Comparison of ENCODE assay signal across 8 mouse cellular contexts in the genomic region with DNA sequence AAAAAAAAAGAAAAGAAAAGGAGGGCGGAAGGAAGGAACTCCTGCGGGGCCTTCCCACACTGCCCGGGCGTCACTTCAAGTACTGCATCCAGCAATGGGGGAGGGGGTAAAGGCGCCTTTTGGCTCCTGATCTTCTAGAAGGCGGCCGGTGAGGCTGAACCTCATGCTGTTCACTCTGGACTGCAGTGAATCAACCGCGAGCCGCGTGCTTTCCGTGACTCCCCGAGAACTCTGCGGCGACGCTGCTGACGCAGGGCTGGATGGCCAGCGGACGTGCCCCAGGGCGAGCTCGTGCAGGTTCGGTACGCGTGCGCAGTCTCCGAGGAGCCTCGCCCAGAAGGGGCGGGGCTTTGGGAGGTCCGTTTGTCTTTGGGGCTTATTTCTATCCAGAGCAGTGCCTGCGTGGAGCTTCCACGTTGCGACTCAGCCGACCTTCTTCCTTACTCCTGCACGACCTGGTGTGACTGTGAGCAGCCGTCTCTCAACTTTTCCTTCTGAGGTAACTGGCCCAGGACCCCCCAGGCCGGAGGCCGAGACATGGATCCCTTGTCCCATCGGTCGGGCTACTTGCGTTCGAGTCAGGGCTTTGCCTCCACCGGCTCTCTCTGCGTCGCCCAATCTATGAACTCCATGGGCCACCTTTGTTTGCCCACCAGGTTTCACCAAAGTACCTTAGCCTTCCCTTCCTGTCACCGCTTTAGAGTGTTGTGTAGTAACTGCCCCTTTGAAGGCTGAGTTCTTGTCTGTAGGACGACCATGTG. TPM values are rescaled to one million over a fixed set of nuclear protein-coding genes. Genes with fewer than 3 reads are reported as not detected.
DNase-seq lines count a peak whose midpoint lies in the region; ATAC-seq lines count a peak whose summit lies in the region.

Gene Hilpda, plus strand, starts transcription at position 177 of the 761 bp plus-strand sequence.

- intact Hi-C loops in gastrocnemius, postnatal 14 days (cut with DNase I; ENCODE audit: low total_unique reads) = loop anchor here (10.0 kb wide), 1 partner anchor 108 kb away; the partner anchor contains the start of gene Rbm28
- intact Hi-C loops in left cerebral cortex, postnatal 10 days (cut with DNase I) = no loop called here

- peak; percentile 99 for DNase-seq in adipocyte (ENCODE audit: low spot score)
- peak; percentile 96 for DNase-seq in embryo, embryonic 10 days (ENCODE audit: low spot score)
- DNase-seq in gastrocnemius, postnatal 14 days = peak; percentile 92
- DNase-seq in left cerebral cortex, postnatal 10 days (ENCODE audit: extremely low spot score in 1 of 2, low spot score in 2 of 2) = peak; percentile 78 to 95
- DNase-seq in right cerebral cortex, postnatal 25 days = peak; percentile 88
- DNase-seq in urinary bladder, postnatal 4 days (ENCODE audit: low spot score in 2 of 2) = peak; percentile 87 to 89

- peak; percentile 91 for ATAC-seq in inflammation-experienced regulatory T-cells, adult 6 months
- ATAC-seq in megakaryocyte-erythroid progenitor cell, adult 5-6 weeks (replicated peaks; ENCODE audit: low FRiP score, low TSS enrichment, poor library complexity, severe bottlenecking) = peak; percentile 99

RNA-seq across cellular contexts. Expression of gene Hilpda, which starts in this region (rescaled TPM):
- 1 to 10 TPM; 5.3 to 5.4 TPM for total RNA-seq in gastrocnemius, postnatal 14 days (2021)
- 10 to 100 TPM; 19.9 to 29.7 (median 25.6) TPM for polyA plus RNA-seq in inflammation-experienced regulatory T-cells, adult 6 months (2017; shearing (Covaris generic))
- total RNA-seq in left cerebral cortex, postnatal 10 days (2021) = 1 to 10 TPM; 6.1 to 6.2 TPM
- 13.4 and 16.4 TPM in 2 replicates for total RNA-seq in megakaryocyte-erythroid progenitor cell, adult 5-6 weeks (2014; fragmentation: Nextera tagmentation)
- total RNA-seq in megakaryocyte-erythroid progenitor cell, adult 5-6 weeks (2017) = 6.9 and 13.5 TPM in 2 replicates

Comparison
In these comparisons a context has a peak if more than half of its experiments do, and no peak if none do; other contexts are left out.
1. Peak in every context shown above with its lines: DNase-seq and ATAC-seq.